Mouse (Mus musculus): ENCODE results near the gene Zmynd8. TPM values are rescaled to one million over a fixed set of nuclear protein-coding genes. Genes with fewer than 3 reads are reported as not detected.

Zmynd8 gene
- total and polyA plus RNA-seq, 3 experiments: 30.3 to 89.2 (median 41.6) TPM

- no peak for TF ChIP-seq MYB (IDR thresholded peaks at IDR 0.05; ENCODE audit: low read depth, low read length)
These were observed 162.5 kb downstream of the Zmynd8 start (continued) for GRCm38 (mm10) chr2:165736297-165736696.

Other genes starting within 250 kb of the Zmynd8 start
- gene Ncoa3, start 93.6 kb upstream of the Zmynd8 start, total RNA-seq (2012; rRNA removed): 5.7 and 6.7 TPM in 2 replicates
- gene Ncoa3, start 93.6 kb upstream of the Zmynd8 start, polyA plus RNA-seq (2012; ENCODE audit: insufficient read depth in 1 of 2, insufficient read length in 2 of 2, low read depth in 1 of 2, low replicate concordance in 2 of 2, missing spikeins in 1 of 2): 10 to 100 TPM; 10.3 to 19.8 TPM

Measured in MEL (cell line).